Mouse (Mus musculus): ENCODE data around the gene Ghr.

The Ghr gene

DNA sequence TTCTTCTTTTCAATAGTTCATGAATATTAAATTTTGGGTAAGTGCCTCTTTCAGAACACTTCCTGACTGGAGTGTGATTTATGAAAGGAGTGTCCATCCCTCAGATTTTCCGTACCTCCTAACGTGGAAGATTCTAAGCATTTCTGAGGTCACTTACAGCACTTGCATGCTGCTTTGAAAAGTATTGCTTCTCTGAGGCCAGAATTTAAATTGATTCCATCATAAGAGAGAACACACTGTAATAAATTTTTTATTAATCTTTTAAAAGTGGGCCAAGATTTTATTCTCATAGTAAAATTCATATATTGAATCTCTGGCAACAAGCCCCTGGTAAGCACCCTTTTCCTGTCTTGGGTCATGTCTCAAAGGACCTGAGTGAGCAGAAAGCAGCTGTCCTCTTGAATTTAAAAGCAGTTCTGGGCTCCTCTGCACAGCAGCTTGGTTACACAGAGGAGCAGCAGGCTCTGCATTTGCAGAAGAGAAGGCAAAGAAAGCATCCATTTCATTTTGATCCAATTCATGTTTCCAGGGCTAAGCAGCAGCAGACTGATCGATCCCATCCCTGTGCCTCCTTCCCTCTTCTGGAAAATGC is 46.9 kb downstream of the Ghr start:
- DNase-seq (ENCODE audit: low read depth, low spot score) = no peak

GRCm38 (mm10) chr15:3514027-3514426 is 69.3 kb downstream of the Ghr start:
- no peak for DNase-seq (ENCODE audit: low read depth, low spot score)

- no peak for DNase-seq (ENCODE audit: low read depth, low spot score)
Observed at GRCm38 (mm10) chr15:3512380-3512779, 70.9 kb downstream of the Ghr start.

DNA sequence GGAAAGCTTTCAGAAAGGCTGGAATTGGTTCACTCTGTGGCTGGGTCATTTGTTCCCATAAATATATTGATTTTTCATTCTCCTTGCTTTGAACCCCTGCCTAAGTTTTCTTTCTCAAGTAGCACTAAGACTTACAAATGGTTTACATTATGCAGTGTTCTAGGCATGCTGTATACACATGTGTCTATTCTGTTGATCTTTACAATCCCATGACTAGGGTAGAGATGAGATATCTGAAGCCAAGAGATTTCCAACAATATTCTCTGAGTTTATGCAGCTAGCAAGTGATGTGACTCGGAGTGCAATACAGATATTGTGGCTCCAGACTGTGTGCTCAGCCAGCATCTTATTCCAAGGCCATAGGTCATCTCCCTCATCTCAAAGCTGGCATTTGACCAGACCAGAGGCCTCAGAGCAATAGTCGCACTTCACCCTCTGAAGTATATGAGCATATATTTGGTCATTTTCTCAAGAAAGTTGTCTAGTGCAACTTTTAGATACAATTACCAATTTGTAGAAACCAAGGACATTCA is 71.6 kb downstream of the Ghr start:
- no peak for DNase-seq (ENCODE audit: low read depth, low spot score)

GRCm38 (mm10) chr15:3509089-3509488 is 74.2 kb downstream of the Ghr start:
- DNase-seq (ENCODE audit: low read depth, low spot score) = no peak

DNA sequence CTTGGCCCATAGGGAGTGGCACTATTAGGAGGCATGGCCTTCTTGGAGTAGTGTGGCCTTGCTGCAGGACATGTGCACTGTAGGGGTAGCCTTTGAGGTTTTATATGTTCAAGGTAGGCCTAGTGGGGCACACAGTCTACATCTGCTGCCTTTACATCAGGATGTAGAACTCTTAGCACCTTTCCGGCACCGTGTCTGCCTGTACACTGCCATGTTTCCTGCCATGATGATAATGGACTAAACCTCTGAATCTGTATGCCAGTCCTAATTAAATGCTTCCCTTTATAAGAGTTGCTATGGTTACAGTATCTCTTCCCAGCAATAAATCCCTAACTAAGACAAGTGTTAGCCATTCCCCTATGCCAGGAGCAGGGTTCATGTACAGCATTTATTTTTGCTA is 76.0 kb downstream of the Ghr start:
- no peak for DNase-seq (ENCODE audit: low read depth, low spot score)

DNA sequence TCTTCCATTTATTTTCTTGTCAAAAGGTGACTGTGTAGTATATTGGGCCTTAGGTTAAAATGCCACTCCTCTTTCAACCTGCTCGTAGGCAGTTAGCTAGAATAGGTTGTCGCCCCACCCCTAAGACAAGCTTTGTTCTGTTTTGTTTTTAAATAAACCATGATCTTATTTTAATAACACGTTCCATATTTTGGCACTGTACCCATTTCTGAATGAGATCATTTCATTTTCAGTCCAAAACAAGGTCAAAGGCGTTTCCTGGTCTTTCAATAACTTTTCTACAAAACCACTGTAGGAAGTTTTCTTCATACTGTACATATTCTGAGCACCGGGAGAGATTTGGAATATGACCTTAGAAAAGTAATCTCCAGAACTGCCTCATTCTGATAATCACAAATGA is 78.6 kb downstream of the Ghr start:
- DNase-seq (ENCODE audit: low read depth, low spot score) = no peak

- no peak for DNase-seq (ENCODE audit: low read depth, low spot score)
Observed at GRCm38 (mm10) chr15:3501683-3502082, 81.6 kb downstream of the Ghr start.

- DNase-seq (ENCODE audit: low read depth, low spot score) = no peak
Observed at GRCm38 (mm10) chr15:3499020-3499419, 84.3 kb downstream of the Ghr start.

- no peak for DNase-seq (ENCODE audit: low read depth, low spot score)
Observed at GRCm38 (mm10) chr15:3497946-3498580, 85.2 kb downstream of the Ghr start.

- DNase-seq (ENCODE audit: low read depth, low spot score) = no peak
Observed at GRCm38 (mm10) chr15:3490868-3491267, 92.4 kb downstream of the Ghr start.

DNA sequence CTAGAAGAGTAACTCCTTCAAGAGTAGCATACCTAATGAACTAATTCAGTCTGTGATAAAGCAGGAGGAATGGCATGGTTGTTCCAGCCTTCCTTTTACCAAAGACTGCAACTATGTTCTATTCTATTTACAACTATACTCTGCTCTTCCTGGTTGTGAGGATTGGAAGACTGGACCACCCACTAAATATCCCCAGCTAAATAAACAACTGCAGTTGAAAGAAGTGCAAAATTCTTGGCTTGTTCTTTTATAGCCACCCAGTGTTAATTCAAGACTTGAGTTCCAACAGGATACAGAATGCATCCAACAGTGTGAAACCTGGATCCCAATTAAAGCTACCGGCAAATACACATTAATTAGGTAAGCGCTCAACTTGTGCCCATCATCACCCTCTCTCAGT is 93.3 kb downstream of the Ghr start:
- DNase-seq (ENCODE audit: low read depth, low spot score) = no peak

- no peak for DNase-seq (ENCODE audit: low read depth, low spot score)
Observed at GRCm38 (mm10) chr15:3489180-3489579, 94.1 kb downstream of the Ghr start.

GRCm38 (mm10) chr15:3488601-3489000 is 94.7 kb downstream of the Ghr start:
- DNase-seq (ENCODE audit: low read depth, low spot score) = no peak

DNA sequence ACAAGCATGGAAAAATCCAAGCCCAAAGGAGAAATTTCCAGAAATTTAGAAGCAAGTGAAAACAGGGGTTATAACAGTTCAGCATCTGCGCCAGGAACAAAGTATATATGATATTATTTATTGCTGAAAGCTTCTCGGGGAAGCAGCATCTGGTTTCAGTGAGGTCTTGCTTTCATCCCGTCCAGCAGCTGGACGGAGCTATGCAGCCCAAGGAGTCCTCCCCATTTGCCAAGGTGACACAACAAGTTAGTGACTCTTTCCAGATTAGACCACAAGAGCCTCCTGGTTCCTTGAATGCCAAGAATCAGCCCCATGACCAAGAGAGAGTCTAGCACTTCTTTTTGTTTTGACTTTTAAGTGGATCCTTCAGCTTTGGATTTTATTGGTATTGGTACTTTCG is 96.6 kb downstream of the Ghr start:
- no peak for DNase-seq (ENCODE audit: low read depth, low spot score)

DNA sequence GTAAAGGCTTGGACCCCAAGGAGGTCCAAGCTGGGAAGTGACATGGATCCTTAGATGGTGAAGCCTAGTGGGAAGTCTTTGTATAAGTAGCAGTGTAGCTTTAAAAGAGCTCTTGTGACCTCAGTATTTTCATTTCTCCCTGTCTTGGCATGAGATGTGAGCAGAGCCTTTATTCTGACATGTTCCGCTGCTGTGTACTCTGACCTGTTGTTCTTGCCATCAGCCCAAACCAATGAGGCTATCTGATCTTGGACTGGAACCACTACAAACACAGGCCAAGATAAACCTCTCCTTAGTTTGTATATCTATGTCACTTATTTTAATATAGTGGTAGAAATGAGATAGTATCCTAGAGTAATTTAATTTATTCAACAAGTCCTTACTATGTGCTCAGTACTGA is 97.9 kb downstream of the Ghr start:
- DNase-seq (ENCODE audit: low read depth, low spot score) = no peak

- DNase-seq (ENCODE audit: low read depth, low spot score) = no peak
Observed at GRCm38 (mm10) chr15:3483451-3483850, 99.8 kb downstream of the Ghr start.

- DNase-seq (ENCODE audit: low read depth, low spot score) = no peak
Observed at GRCm38 (mm10) chr15:3469230-3469629, 114.1 kb downstream of the Ghr start.

DNA sequence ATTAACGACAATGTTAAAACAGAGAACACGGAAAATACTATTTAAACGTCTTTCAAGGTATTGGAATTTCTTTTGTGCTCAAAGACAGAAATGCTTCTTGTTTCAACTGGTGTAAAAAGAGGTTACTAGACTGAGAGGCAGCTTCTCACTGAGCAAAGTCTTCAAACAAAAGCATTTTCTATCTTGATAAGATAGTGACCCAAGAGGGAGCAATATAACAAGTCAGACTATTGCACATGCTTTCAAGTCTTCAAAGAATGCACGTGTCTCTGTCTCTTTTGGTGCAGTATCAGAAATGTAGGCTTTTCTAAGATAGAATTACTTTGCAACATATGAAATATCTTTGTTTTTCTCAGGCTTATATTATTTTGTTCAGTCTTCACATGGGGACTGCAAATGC is 116.7 kb downstream of the Ghr start:
- no peak for DNase-seq (ENCODE audit: low read depth, low spot score)

GRCm38 (mm10) chr15:3464754-3465153 is 118.5 kb downstream of the Ghr start:
- DNase-seq (ENCODE audit: low read depth, low spot score) = no peak

DNA sequence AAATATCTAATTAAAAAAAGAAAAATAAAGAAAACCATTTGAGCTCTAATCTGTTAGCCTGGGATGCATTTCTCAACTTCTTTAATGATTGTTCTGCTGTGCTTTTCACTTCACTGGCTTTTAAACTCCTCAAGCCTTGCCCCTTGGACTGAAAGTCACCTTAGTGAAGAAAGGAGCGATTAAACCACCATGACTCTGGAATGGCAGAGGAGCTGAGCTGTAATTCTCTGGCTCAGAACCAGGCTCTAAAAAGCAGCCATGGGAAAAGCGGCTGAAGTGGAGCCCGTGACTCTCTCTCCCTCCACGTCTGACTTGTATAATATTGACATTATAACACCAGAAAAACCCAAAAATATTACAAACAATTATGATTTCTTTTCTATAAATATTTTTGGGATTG is 126.7 kb downstream of the Ghr start:
- DNase-seq (ENCODE audit: low read depth, low spot score) = no peak

- DNase-seq (ENCODE audit: low read depth, low spot score) = no peak
Observed at GRCm38 (mm10) chr15:3455572-3455971, 127.7 kb downstream of the Ghr start.

DNA sequence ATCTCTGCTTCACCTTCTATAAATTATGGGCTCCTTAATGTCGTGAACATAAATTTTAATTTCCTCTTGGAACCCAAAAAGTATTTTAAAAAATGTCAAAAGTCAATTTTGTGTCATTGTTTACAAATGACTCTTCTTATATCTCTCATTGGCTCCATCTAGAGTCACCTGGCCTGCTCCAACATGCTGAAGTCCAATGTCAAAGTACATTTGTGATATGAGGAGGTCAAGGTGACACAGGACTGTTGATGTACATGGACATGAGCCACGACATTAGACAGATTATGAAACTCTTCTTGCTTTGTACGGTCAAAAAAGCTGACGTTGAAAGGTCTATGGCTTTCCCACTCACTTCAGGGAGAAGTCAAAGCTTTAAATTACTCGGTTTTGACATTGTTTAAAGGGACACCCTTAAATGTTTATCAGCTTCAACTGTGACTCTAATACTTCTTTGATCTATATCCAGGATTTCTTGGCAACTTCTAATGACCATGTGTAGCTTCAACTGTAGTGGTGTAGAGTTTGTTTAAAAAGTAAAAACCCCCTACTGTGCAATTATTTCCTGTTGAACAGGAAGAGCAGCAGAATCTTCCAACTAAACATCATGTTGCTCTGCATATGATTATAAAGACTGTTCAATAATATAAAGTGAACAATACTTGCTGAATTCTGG is 131.1 kb downstream of the Ghr start:
- no peak for DNase-seq (ENCODE audit: low read depth, low spot score)

Measured in mesoderm, embryonic 11.5 days (tissue).